Mouse (Mus musculus) urinary bladder, postnatal 25 days (tissue): ENCODE data around the gene Slc22a3.

ENCODE experiments used
- DNase-seq: peaks from one replicate; pipeline ENCODE4 v3.0.0; 2022; ENCODE audit warnings: low spot score

Slc22a3 gene

DNA sequence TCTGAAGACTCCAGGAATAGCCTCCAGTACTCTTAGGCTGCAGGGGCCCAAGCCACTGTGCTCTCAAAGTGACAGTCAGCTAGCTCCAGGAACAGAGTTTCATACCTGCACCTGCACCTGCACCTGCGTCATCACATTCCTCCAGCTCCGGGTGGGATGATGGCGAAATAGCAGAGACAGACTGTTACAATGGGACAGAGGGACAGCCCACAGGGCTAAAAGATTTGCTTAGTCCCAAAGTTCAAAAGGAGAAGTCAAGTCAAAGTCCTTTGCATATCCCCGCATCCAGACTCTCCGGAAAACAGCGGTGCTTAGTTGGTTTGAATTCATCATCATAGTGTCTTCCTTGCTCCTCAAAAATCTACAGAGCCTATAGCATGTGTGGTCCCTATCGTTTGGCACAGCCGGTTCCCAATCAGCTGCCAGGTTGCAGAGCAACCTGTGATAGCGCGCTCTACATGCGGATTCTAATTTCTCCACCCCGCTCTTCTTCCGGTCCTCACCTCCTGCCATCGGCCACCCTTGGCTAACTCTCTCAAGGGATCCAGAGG, at the start of gene Slc22a3:
TSS of gene Slc22a3 (minus strand) at position 51 of the 551 bp plus-strand sequence.
- no peak for DNase-seq

DNA sequence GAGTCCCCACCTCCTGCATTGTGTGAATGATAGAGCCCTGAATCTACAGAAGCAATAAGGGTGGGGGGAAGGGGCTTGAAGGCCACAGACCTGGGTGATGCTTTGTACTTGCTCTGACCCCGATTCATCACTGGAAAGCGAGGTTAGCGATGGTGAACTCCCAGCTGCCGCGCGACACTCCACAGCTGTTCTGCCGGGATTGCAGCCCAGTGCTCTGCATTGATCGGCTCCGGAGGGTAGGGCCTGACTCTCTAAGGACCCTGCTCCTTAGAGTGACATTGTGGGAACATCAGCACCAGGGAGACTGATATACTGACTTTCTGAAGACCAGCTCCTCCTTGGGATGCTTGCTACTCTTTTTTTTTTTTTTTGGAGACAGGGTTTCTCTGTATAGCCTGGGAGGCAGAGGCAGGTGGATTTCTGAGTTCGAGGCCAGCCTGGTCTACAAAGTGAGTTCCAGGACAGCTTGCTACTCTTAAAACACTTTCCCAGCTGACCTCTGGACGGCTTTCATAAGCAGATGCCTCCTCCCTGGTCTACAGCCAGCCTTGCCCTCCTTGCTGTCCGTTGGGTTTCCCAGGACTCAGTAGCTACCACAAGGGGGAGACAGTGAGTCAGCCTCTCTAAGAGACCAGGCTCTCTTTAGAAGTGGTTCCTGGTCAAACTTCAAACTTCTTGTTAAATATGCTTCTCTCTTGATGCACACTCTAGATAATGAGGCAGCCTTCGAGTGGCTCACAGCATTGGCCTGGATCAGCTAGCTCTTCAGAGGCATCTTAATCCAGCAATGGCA, 27.0 kb upstream of the Slc22a3 start:
- peak; percentile 64 for DNase-seq

DNA sequence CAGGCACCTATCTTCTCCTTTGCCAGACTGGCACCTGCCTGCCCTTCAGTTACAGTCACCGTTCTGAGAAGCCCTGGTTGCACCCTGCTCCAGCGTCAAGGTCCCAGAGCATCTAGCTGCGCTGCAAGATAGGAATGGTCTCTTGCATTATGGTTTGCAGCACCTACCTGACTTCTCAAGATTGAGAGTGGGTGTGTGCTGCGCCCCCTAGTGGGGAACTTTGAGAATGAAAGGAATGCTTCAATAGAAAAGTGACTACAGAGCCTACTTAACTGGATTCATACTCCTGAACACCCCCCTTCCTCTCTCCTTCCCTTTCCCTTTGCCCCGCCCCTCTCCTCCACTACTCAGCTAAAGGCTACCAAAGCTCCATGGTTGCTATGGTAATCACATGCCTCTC, 24.6 kb upstream of the Slc22a3 start:
- peak; percentile 61 for DNase-seq

DNA sequence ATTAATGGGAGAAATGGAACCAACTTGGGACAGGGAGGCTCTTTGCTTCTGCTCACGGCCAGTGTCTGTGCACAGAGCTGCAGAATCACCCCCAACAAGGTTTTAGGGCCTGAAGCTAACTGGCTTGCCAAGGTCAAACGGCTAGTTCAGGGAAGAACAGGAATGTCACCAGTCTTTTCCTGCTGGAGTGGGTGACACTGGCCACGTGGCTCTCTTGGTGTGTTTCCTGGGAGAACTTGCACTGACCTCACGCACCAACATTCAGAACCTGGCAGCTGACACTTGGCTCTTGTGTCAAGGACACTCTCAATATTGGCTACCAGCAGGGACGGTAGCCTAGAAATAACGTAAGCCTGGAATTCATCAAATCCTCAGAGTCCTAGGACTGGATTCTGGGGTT, 22.6 kb upstream of the Slc22a3 start:
- no peak for DNase-seq

DNA sequence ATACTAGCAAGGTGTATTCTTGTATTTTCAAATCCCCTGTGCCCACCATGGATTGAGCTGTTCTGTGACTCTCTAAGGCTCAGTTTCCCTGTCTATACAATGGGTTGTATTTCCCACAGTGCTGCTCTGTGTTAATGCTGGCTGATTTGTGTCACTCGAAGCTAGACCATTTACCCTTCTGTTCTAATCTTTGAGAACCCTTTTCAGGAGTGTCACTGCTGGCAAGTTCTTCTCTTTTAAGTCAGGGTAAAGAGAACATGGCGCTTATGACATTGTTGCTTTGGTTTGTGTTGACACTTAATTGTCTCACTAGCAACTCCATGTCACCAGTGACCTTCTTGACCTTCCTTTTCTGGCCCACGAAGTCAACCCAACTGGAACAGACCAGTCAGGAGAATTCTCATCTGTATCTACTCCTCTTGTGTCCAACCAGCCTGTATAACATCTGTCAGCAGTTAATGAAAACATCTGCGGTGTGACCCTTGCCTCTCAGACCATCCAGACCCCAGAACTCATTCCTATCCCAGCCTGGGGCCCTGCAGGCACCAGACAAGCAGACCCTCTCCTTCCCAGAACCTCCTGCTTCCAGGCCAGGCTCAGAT, 22.0 kb upstream of the Slc22a3 start:
- DNase-seq: no peak

DNA sequence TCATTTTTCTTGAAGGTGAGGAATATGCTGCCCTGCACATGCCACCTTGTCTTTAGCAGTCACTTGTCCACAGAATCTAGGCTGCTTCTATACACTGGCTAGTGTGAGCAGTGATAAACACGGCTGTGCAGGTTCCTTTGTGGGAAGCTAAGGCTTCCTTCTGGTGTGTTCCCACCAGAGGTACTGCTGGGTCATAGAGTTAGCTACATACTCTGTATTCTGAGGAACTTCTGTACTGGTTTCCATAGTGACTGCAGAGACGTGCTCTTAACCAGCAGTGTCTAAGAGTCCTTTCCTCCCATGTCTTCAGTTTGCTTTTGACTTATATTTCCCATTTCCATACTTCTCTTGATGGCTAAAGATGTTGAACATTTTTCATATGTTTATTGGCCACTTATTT, 11.6 kb upstream of the Slc22a3 start:
- DNase-seq: no peak

DNA sequence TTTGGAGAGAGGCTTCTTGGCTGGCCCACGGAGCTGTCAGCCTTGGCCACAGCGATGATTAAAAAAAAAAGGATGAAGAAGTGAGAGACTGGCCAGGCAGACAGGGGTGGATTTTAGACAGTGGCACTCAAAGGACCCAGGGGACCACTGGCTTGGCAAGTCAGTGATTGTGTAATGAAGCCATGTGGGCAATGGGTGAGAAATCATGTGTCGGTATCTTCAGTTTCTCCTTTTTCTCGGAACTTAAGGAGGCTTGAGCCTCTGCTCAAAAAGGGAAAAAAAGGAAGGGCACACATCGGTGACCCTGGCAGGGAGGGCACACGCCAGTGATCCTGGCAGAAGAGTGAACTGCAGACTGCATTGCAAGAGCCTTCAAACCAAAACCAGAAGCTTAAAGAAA, 10.7 kb upstream of the Slc22a3 start:
- no peak for DNase-seq

DNA sequence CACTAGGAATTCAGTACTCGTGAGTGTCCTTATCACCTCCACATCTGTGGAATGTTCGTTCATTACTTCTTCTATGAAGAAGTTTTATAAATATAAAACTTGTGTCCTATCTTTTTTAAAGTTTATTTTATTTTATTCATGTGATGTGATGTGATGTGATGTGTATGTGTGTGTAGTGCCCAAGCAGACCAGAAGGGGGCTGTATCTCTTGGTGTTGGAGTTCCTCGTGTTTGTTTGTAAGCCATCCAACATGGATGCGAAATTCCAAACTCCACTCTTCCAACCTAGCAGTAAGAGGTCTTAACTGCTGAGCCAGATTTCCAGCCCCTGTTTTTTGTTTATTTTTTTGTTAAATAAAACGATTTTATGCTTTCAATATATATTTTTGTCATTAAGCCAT, 6.5 kb upstream of the Slc22a3 start:
- DNase-seq: no peak

DNA sequence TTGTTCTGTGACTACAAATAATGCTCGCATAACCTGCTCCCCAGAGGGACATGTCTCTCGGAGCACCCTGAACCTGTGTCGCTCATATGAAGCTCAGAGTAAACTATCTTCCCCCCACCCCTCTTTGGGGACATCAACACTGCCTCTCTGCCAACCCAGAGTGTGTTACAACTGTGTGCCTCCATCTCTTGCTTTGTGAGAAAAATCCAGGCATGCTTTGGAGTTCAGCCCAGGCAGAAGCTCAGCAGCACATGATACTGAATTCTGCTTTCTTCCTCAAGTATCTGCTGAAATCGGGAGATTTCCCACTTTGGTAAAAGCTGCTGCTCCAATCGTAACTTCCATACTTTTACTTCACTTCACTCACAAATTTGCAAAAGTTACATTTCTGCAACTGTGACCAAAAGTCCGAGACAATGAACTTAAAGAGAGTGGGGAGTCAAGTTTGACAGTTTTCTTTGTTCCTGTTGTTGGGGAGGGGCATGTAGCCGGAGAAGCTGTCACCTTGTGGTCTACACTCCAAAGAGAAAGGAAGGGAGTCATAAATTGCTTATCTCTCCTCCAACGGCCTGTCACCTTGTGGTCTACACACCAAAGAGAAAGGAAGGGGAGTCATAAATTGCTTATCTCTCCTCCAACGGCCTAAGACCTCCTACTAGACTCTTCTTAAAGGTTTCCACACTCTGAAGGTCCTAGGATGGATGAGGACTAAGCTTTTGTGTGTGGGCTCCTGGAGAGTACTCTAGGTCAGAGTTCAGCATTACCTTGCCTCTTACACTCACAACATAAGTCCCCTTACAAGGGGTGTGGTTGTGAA, 5.8 kb upstream of the Slc22a3 start:
- no peak for DNase-seq

DNA sequence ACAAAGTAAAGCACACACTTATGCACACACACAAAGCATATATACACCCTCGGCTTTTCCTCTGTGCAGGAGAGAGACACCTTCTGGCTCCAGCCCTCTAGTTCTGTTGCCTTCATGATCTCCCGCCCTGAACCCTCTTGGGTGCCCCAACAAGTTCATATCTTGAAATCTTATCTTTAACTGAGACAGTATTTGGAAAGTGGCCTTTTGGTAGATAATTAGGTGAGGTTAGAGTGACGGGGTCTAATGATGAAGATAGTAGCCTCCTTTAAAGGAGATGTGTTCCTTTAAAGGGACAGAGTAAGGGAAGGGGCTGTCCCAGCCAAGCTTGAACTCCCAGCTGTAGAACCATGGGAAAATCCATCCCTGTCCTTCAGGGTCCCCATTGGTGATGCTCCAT, 3.7 kb upstream of the Slc22a3 start:
- DNase-seq: no peak

DNA sequence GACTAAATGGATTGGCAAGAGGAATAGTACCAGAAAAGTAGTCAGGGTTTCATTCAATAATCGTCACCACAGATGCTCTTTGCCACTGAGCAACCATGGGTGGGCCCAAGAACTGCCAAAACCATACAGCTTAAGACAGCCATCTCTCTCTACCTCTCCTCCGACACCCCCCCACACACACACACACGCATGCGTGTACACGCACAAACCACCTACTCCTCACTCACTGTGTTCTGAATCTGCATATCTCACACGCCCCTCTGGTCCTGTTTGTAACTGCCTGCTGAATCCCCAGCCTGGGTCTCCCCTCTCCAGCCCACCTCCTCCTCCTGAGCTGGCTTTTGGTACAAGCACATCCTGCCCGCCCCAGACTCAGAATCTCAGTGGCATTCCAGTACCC, 872 bp upstream of the Slc22a3 start:
- DNase-seq: no peak

DNA sequence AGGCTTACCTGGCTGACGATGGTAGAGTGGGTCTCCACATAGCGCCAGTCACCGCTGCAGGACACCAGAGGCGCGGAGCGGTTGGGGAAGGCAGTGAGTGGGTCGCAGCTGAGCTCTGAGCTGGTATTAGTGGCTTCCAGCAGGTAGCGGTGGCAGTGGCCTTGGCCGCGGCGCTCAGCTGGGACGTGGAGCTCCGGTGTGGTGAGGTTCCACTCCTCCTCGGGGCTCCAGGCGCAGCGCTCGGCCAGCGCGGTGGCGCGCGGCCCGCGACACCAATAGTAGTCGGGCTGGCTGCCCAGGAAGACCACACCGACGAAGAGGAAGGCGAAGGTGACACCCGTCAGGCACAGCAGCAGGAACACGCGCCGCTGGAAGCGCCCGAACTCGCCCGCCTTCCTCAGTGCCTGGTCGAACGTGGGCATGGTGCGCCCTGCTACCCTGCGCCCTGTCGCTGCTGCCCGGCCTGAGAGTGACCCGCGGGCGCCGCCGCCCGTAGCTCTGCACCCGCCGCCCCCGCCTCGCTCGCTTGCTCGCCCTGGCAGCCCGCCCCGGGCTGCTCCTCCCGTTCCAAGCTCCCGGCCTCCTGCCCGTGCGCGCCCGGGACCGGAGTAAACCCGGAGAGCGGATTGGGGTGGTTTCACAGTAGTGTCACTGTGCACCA, 471 bp downstream of the Slc22a3 start:
- no peak for DNase-seq

DNA sequence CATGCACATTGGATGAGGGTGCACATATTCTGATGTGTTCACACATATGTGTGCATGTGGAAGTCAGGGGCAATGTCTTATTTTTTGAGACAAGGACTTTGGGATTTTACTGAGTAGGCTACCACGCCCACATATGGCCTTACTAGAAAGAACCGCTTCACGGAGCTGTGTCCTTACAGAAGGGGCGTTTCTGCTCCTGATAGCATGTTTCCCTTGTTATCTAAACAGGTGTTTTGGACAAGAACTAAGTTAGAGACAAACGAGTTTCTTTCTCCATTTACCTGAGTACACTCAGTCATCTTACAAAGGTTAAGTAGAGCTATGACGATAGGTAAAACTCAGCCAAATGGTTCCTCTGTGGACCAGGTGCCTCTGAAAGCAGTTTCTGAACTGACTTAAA, 1.8 kb downstream of the Slc22a3 start:
- no peak for DNase-seq

DNA sequence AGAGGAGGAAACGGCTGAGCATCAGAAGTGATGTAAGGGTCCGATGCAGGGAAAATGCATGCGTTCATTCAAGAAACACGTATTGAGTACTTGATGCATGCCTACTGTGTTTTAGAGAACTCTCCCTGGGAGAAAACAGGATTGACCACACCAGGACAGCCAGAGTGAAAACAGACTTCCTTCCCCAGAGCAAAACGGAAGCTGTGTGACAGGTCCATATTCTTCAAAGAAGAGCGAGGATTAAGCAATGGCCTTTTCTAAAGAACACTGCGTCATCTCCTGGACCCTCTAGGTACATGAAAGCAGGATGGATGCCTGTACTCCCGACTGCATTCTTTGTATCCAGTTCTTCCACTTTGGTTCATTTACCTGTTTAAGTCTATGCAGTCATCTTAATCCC, 8.1 kb downstream of the Slc22a3 start:
- DNase-seq: no peak

DNA sequence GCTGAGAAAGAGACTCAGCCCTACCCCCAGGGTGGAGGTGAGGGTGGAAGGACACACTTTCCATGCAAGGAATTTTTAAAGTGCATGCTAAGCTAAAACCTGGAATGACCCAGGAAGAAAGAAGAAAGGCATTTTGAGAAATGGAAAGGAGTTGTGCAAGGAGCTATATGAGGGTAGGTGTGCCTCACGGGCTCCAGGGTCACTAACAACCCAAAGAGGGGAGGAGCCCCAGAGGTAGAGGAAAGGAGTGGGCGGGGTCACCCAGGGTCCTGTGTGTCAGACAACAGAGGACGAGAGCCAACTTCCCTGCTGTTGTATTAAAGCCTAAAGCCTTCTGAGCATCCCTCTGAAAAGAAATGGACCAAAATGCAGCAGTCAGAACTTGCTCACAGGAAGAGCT, 11.9 kb downstream of the Slc22a3 start:
- DNase-seq: no peak

DNA sequence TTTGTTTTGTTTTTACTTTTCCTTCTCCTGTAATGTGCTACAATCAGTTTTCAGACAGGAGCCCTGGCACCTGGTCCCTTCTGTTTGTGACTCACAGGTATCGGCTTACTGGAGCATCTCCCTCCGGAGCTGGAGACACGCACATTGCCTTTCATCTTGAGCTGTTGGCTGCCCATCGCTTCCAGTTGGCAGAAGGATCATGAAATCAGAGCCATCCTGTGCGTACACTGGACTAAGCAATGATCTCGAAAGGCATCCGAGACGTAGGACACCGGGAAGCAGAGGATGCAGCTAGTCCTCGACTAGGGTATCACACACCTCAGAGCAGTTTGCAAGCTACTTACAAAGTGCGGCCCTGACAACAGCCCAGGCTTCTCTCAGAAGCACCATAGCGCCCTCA, 15.9 kb downstream of the Slc22a3 start:
- no peak for DNase-seq

DNA sequence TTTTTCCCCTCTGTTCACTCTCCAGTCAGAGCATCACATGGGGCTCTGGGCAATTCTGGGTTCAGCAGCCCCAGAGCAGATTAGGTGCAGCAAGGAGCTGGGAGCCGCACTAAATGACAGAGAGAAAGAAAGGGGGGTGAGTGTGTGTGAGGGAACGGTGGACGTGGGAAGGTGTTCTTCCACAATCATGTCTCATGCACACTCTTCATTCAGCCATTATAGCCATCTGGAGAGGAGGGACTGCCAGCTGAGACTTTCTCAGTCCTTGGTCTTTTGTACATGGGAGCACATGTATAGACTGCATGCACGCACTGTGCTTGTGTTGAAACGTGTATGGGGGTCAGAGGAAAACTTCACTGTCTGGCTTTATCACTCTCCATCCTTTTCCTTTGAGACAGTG, 17.6 kb downstream of the Slc22a3 start:
- no peak for DNase-seq

DNA sequence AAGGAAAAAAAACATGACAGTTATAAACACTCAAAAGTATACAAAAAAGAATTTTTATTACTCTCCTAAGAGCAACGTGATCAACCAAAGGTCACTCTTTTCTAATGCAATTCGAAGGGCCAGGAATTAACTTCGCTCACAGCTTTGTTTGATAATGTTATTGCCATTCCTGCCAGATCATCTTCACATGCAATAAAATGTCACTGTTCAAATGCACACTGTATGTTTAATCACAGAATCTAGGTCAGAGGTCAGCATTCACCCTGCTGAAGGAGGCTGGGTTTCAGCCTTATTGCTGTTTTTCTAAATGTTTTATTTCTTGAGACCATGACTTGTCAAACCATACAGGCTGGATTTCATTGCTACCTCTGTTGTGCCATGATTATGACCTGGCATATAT, 21.8 kb downstream of the Slc22a3 start:
- no peak for DNase-seq

DNA sequence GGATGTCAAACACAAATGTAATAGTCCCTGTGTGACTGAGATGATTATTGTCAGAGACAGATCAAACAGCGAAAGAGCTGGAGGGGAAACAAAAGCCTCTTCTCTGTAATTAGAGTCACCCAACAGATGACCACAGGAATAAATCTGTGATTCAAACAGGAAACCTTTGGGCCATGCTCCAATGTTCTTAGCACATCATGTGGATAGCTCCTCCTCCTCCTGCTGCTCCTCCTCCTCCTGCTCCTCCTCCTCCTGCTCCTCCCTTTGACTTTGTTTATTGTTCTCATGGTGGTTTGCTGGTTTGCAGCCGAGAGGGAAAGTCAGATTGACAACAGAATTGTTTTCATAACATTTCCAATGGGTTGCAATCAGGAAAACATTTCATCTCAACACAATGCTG, 28.1 kb downstream of the Slc22a3 start:
- DNase-seq: no peak

DNA sequence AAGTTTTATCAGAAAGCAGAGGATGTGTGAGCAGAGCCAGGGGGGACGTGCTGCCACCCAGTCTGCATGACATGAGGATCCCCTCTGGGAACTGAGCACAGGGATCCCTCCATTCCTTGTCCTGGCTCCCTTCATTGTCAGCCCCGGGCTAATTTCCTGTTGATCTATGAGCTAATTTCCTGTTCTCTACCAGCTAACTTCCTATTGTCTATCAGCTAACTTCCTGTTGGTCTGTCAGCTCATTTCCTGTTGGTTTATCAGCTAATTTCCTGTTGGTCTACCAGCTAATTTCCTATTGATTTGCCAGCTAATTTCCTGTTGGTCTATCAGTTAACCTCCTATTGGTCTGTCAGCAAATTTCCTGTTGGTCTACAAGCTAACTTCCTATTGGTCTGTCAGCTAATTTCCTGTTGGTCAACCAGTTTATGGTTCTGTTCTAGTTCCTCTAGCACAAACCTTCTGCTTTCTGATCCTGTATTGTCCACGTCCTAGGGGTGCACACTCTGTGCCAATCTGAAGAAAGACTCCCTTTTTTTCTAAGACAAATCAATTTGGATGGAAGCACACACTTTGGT, 32.9 kb downstream of the Slc22a3 start:
- DNase-seq: no peak

DNA sequence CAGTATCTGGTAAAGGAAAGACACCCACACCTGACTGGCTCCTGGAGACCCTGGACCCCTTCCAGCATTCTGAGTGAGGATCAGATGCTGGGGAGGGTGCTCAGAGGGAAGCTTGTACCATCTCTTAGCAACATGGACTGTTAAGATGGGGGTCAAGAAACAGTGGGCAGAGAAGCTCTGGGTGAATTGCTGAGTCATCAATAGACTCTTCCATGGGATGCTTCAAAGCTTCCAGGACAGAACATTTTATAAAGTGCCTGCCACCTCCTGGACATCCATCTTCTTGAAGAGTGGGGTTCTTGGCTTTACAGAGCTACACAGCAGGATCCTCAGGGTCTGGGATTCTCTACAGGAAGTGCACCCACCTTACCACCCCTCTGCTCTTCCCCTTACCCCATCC, 35.0 kb downstream of the Slc22a3 start:
- no peak for DNase-seq

DNA sequence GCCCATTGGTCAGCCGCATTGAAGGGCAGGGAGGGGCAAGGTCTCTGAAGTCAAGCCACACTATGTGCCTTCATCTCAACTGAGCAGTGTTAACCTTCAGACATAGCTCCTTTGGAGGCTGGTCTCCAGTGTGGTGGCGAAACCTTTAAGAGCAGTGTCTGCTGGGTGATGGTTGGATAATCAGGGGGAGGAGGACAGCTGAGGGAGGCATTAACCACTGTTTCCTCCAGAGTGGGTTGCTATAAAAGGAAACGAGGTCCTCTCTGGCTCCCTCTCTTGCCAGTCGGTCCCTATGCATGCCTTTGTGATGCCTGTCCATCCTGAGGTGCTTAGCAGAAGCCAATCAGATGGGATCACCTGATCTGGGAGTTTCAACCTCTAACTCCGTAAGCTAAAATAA, 38.8 kb downstream of the Slc22a3 start:
- no peak for DNase-seq
